Mouse (Mus musculus): Measurements from ENCODE around the gene Scaf4.

The Scaf4 gene

GRCm38 (mm10) chr16:90283905-90284891, at the start of gene Scaf4:
Gene Scaf4, minus strand, starts transcription at chr16:90284503.
- in situ Hi-C loops (cut with MboI, MseI): no loop called here

- in situ Hi-C loops (cut with MboI, MseI): no loop called here
Observed at GRCm38 (mm10) chr16:90332553-90332952, 48.2 kb upstream of the Scaf4 start.

GRCm38 (mm10) chr16:90330979-90331378, 46.7 kb upstream of the Scaf4 start:
- in situ Hi-C loops (cut with MboI, MseI): no loop called here

- in situ Hi-C loops (cut with MboI, MseI): no loop called here
Observed at GRCm38 (mm10) chr16:90329511-90329910, 45.2 kb upstream of the Scaf4 start.

- in situ Hi-C loops (cut with MboI, MseI): no loop called here
Observed at GRCm38 (mm10) chr16:90322850-90323528, 38.7 kb upstream of the Scaf4 start.

- in situ Hi-C loops (cut with MboI, MseI): no loop called here
Observed at GRCm38 (mm10) chr16:90319321-90319720, 35.0 kb upstream of the Scaf4 start.

- in situ Hi-C loops (cut with MboI, MseI): no loop called here
Observed at GRCm38 (mm10) chr16:90318372-90318926, 34.1 kb upstream of the Scaf4 start.

- in situ Hi-C loops (cut with MboI, MseI): no loop called here
Observed at GRCm38 (mm10) chr16:90317777-90318176, 33.5 kb upstream of the Scaf4 start.

- in situ Hi-C loops (cut with MboI, MseI): no loop called here
Observed at GRCm38 (mm10) chr16:90315881-90316280, 31.6 kb upstream of the Scaf4 start.

GRCm38 (mm10) chr16:90312449-90313082, 28.3 kb upstream of the Scaf4 start:
- in situ Hi-C loops (cut with MboI, MseI): no loop called here

GRCm38 (mm10) chr16:90310488-90311135, 26.3 kb upstream of the Scaf4 start:
- in situ Hi-C loops (cut with MboI, MseI): no loop called here

GRCm38 (mm10) chr16:90309784-90310183, 25.5 kb upstream of the Scaf4 start:
- in situ Hi-C loops (cut with MboI, MseI): no loop called here

GRCm38 (mm10) chr16:90303988-90304299, 19.6 kb upstream of the Scaf4 start:
- in situ Hi-C loops (cut with MboI, MseI): no loop called here

GRCm38 (mm10) chr16:90303286-90303987, 19.1 kb upstream of the Scaf4 start:
- in situ Hi-C loops (cut with MboI, MseI): no loop called here

- in situ Hi-C loops (cut with MboI, MseI): no loop called here
Observed at GRCm38 (mm10) chr16:90301706-90302105, 17.4 kb upstream of the Scaf4 start.

- in situ Hi-C loops (cut with MboI, MseI): no loop called here
Observed at GRCm38 (mm10) chr16:90300896-90301295, 16.6 kb upstream of the Scaf4 start.

GRCm38 (mm10) chr16:90299591-90299990, 15.3 kb upstream of the Scaf4 start:
- in situ Hi-C loops (cut with MboI, MseI): no loop called here

GRCm38 (mm10) chr16:90298426-90299300, 14.4 kb upstream of the Scaf4 start:
- in situ Hi-C loops (cut with MboI, MseI): no loop called here

GRCm38 (mm10) chr16:90297479-90298425, 13.4 kb upstream of the Scaf4 start:
- in situ Hi-C loops (cut with MboI, MseI): no loop called here
